Mouse (Mus musculus): Measurements from ENCODE around the gene Mov10. TPM values are rescaled to one million over a fixed set of nuclear protein-coding genes. Genes with fewer than 3 reads are reported as not detected.

Gene Mov10
- polyA plus RNA-seq, 1 experiment from 2014 or later, result 28.1 TPM

- Histone ChIP-seq H3K36me3 (ENCODE audit: control insufficient read depth, insufficient read depth, low read length) (peaks cover 3% of the 10 kb centered on the region; the same call in 1 of the 2 replicates), H3K27ac (replicated peaks) (peak overlapping the region; percentile 94), H3K4me1 (replicated peaks; ENCODE audit: control insufficient read depth, insufficient read depth) (peaks cover 21% of the 10 kb centered on the region), H3K9ac (ENCODE audit: low read length) (peak overlapping the region; percentile 79), H3K27me3 (ENCODE audit: control insufficient read depth, insufficient read depth, low read length) (no peaks in the 10 kb centered on the region), H3K4me3 (ENCODE audit: low read depth, low read length) (peak overlapping the region; percentile 71), H3K4me2 (replicated peaks; ENCODE audit: low read depth) (peak overlapping the region; percentile 74), H3K9me3 (ENCODE audit: control insufficient read depth, low read length) (no peaks in the 10 kb centered on the region)
- DNase-seq (ENCODE audit: low spot score) (peak; percentile 50), ATAC-seq (ENCODE audit: low FRiP score, low TSS enrichment) (peak; percentile 13; the same call in 1 of the 2 replicates)
- 10% methylated on average over 6 of the region's 6 CpGs for WGBS
- TF ChIP-seq CTCF (IDR thresholded peaks at IDR 0.05; ENCODE audit: low read depth) (no peak), EP300 (optimal IDR thresholded peaks at IDR 0.05) (no peak)
Measured at GRCm38 (mm10) chr3:104790401-104790937, 27.9 kb downstream of the Mov10 start.

GRCm38 (mm10) chr3:104789822-104790221, 28.5 kb downstream of the Mov10 start:
- Histone ChIP-seq H3K4me3 (ENCODE audit: low read depth, low read length) (peak overlapping the region; percentile 71), H3K36me3 (ENCODE audit: control insufficient read depth, insufficient read depth, low read length) (0 out of 2 replicates have a peak, but pooled peaks cover 3% of the 10 kb centered on the region), H3K27ac (replicated peaks) (peak overlapping the region; percentile 94), H3K9ac (ENCODE audit: low read length) (peak overlapping the region; percentile 79), H3K27me3 (ENCODE audit: control insufficient read depth, insufficient read depth, low read length) (no peaks in the 10 kb centered on the region), H3K4me2 (replicated peaks; ENCODE audit: low read depth) (peak overlapping the region; percentile 74), H3K4me1 (replicated peaks; ENCODE audit: control insufficient read depth, insufficient read depth) (peaks cover 18% of the 10 kb centered on the region), H3K9me3 (ENCODE audit: control insufficient read depth, low read length) (no peaks in the 10 kb centered on the region)
- DNase-seq (ENCODE audit: low spot score) (peak; percentile 29), ATAC-seq (ENCODE audit: low FRiP score, low TSS enrichment) (no peak)
- 23% methylated on average over 13 of the region's 13 CpGs for WGBS
- no peak for TF ChIP-seq EP300 (optimal IDR thresholded peaks at IDR 0.05)
- TF ChIP-seq CTCF (IDR thresholded peaks at IDR 0.05; ENCODE audit: low read depth), result no peak

GRCm38 (mm10) chr3:104789312-104789605, 29.1 kb downstream of the Mov10 start:
- ATAC-seq (ENCODE audit: low FRiP score, low TSS enrichment) (no peak; the same call in 1 of the 2 replicates), DNase-seq (ENCODE audit: low spot score) (no peak)
- 0 out of 2 replicates have a peak, but pooled peaks cover 3% of the 10 kb centered on the region for H3K36me3 ChIP-seq (ENCODE audit: control insufficient read depth, insufficient read depth, low read length)
- peak overlapping the region; percentile 79 for H3K9ac ChIP-seq (ENCODE audit: low read length)
- peak overlapping the region; percentile 74 for H3K4me2 ChIP-seq (replicated peaks; ENCODE audit: low read depth)
- H3K4me3 ChIP-seq (ENCODE audit: low read depth, low read length), result peak overlapping the region; percentile 71
- no peaks in the 10 kb centered on the region for H3K9me3 ChIP-seq (ENCODE audit: control insufficient read depth, low read length)
- peaks cover 18% of the 10 kb centered on the region for H3K4me1 ChIP-seq (replicated peaks; ENCODE audit: control insufficient read depth, insufficient read depth)
- TF ChIP-seq EP300 (optimal IDR thresholded peaks at IDR 0.05), result no peak
- TF ChIP-seq CTCF (IDR thresholded peaks at IDR 0.05; ENCODE audit: low read depth), result no peak; the same call in none of the 2 replicates
- H3K27me3 ChIP-seq (ENCODE audit: control insufficient read depth, insufficient read depth, low read length), result no peaks in the 10 kb centered on the region
- peak overlapping the region; percentile 94 for H3K27ac ChIP-seq (replicated peaks)
- WGBS, result 6% methylated on average over 10 of the region's 10 CpGs

- ATAC-seq (ENCODE audit: low FRiP score, low TSS enrichment), result peak; percentile 86
- no peaks in the 10 kb centered on the region for H3K9me3 ChIP-seq (ENCODE audit: control insufficient read depth, low read length)
- peak overlapping the region; percentile 71 for H3K4me3 ChIP-seq (ENCODE audit: low read depth, low read length)
- H3K27me3 ChIP-seq (ENCODE audit: control insufficient read depth, insufficient read depth, low read length), result no peaks in the 10 kb centered on the region
- H3K4me1 ChIP-seq (replicated peaks; ENCODE audit: control insufficient read depth, insufficient read depth), result peaks cover 13% of the 10 kb centered on the region
- TF ChIP-seq CTCF (IDR thresholded peaks at IDR 0.05; ENCODE audit: low read depth) (peak; percentile 82), EP300 (optimal IDR thresholded peaks at IDR 0.05) (no peak)
- DNase-seq (ENCODE audit: low spot score), result peak; percentile 88
- peak overlapping the region; percentile 94 for H3K27ac ChIP-seq (replicated peaks)
- 0 out of 2 replicates have a peak, but pooled peaks cover 3% of the 10 kb centered on the region for H3K36me3 ChIP-seq (ENCODE audit: control insufficient read depth, insufficient read depth, low read length)
- peak overlapping the region; percentile 74 for H3K4me2 ChIP-seq (replicated peaks; ENCODE audit: low read depth)
- peak overlapping the region; percentile 79 for H3K9ac ChIP-seq (ENCODE audit: low read length)
- under 1% methylated on average over 52 of the region's 52 CpGs for WGBS
Measured at GRCm38 (mm10) chr3:104788561-104789311, 29.6 kb downstream of the Mov10 start.

- no peak for DNase-seq (ENCODE audit: low spot score)
- Histone ChIP-seq H3K4me1 (replicated peaks; ENCODE audit: control insufficient read depth, insufficient read depth) (peaks cover 10% of the 10 kb centered on the region), H3K9me3 (ENCODE audit: control insufficient read depth, low read length) (no peaks in the 10 kb centered on the region), H3K4me3 (ENCODE audit: low read depth, low read length) (peak within 1 kb of the TSS; percentile 71), H3K27me3 (ENCODE audit: control insufficient read depth, insufficient read depth, low read length) (no peaks in the 10 kb centered on the region), H3K36me3 (ENCODE audit: control insufficient read depth, insufficient read depth, low read length) (0 out of 2 replicates have a peak, but pooled peaks cover 3% of the 10 kb centered on the region), H3K4me2 (replicated peaks; ENCODE audit: low read depth) (peak within 1 kb of the TSS; percentile 74), H3K27ac (replicated peaks) (peak within 1 kb of the TSS; percentile 94), H3K9ac (ENCODE audit: low read length) (peak within 1 kb of the TSS; percentile 79)
- 28% methylated on average over 3 of the region's 3 CpGs for WGBS
- no peak for TF ChIP-seq EP300 (optimal IDR thresholded peaks at IDR 0.05)
- no peak for TF ChIP-seq CTCF (IDR thresholded peaks at IDR 0.05; ENCODE audit: low read depth)
- ATAC-seq (ENCODE audit: low FRiP score, low TSS enrichment), result no peak; the same call in 1 of the 2 replicates
Measured at GRCm38 (mm10) chr3:104788075-104788474, 30.3 kb downstream of the Mov10 start, which contains the start of gene Rhoc. Gene Rhoc (plus strand): TSS chr3:104788375.

GRCm38 (mm10) chr3:104785284-104785683, 33.1 kb downstream of the Mov10 start:
- H3K9me3 ChIP-seq (ENCODE audit: control insufficient read depth, low read length), result no peaks in the 10 kb centered on the region
- ATAC-seq (ENCODE audit: low FRiP score, low TSS enrichment), result no peak
- TF ChIP-seq EP300 (optimal IDR thresholded peaks at IDR 0.05), result no peak
- no peak for TF ChIP-seq CTCF (IDR thresholded peaks at IDR 0.05; ENCODE audit: low read depth)

More at GRCm38 (mm10) chr3:104785284-104785683, 33.1 kb downstream of the Mov10 start:
- Histone ChIP-seq H3K27ac (replicated peaks) (no peak overlapping the region), H3K4me2 (replicated peaks; ENCODE audit: low read depth) (no peak overlapping the region), H3K4me1 (replicated peaks; ENCODE audit: control insufficient read depth, insufficient read depth) (peaks cover 7% of the 10 kb centered on the region; the same call in 1 of the 2 replicates), H3K4me3 (ENCODE audit: low read depth, low read length) (no peak overlapping the region), H3K9ac (ENCODE audit: low read length) (no peak overlapping the region), H3K36me3 (ENCODE audit: control insufficient read depth, insufficient read depth, low read length) (no peaks in the 10 kb centered on the region), H3K27me3 (ENCODE audit: control insufficient read depth, insufficient read depth, low read length) (no peaks in the 10 kb centered on the region)
- WGBS, result 85% methylated on average over 6 of the region's 6 CpGs
- no peak for DNase-seq (ENCODE audit: low spot score)

Data from stomach, postnatal 0 days (tissue).